Mouse (Mus musculus) lung, embryonic 16.5 days (tissue): ENCODE data around the gene Trir. TPM values are rescaled to one million over a fixed set of nuclear protein-coding genes. Genes with fewer than 3 reads are reported as not detected.

Experiments
- ATAC-seq: fragments of 200-750 bp; cut with Nextera tagmentation; 2 replicates; pipeline ENCODE4 v1.8.0; 2017; ENCODE audit warnings: low read depth, mild to moderate bottlenecking, moderate library complexity
- H3K27ac ChIP-seq: fragments of 300-500 bp; sonication (generic); 2 replicates; pipeline ENCODE4 v1.5.1; 2014; ENCODE audit warnings: mild to moderate bottlenecking, control low read depth, low read length
- H3K27me3 ChIP-seq: fragments of 300-500 bp; sonication (generic); 2 replicates; pipeline ENCODE4 v1.6.1; 2014; ENCODE audit warnings: low read depth, low read length, mixed read lengths; ENCODE audit not compliant: control insufficient read depth, insufficient read depth
- H3K36me3 ChIP-seq: fragments of 300-500 bp; sonication (generic); 2 replicates; pipeline ENCODE4 v1.6.1; 2014; ENCODE audit warnings: low read length; ENCODE audit not compliant: control insufficient read depth, insufficient read depth
- H3K4me1 ChIP-seq: fragments of 300-500 bp; sonication (generic); replicated peaks from 2 replicates; pipeline ENCODE4 v1.6.1; 2014; ENCODE audit warnings: low read length, mixed read lengths; ENCODE audit not compliant: control insufficient read depth, insufficient read depth
- H3K4me2 ChIP-seq: fragments of 300-500 bp; sonication (generic); 2 replicates; pipeline ENCODE4 v1.6.1; 2014; ENCODE audit warnings: low read depth, low read length, control low read depth
- H3K4me3 ChIP-seq: fragments of 300-500 bp; sonication (generic); 2 replicates; pipeline ENCODE4 v1.5.1; 2014; ENCODE audit warnings: mild to moderate bottlenecking, low read length, control low read depth
- H3K9ac ChIP-seq: fragments of 300-500 bp; sonication (generic); 2 replicates; pipeline ENCODE4 v1.6.1; 2014; ENCODE audit warnings: low read length, control low read depth
- H3K9me3 ChIP-seq: fragments of 300-500 bp; sonication (generic); 2 replicates; pipeline ENCODE4 v1.6.1; 2016; ENCODE audit warnings: low read length; ENCODE audit not compliant: control insufficient read depth
- WGBS: fragments of 180-500 bp; shearing (Covaris S2); extraction: QIAGEN DNeasy Blood & Tissue Kit; methylation state at CpG from one replicate; pipeline ENCODE4 v1.1.7; 2014; 5-methylcytosine and 5-hydroxymethylcytosine counted together
- polyA plus RNA-seq: library from polyadenylated mRNA; unstranded; fragments of >200 nt; fragmentation: Nextera tagmentation; extraction: Ambion mirVana; gene quantifications from 2 replicates; pipeline ENCODE4 v1.2.1, GENCODE M21; 2015

The Trir gene
- polyA plus RNA-seq: 92.1 and 101 TPM in 2 replicates

- Histone ChIP-seq H3K9ac (peak within 1 kb of the TSS; percentile 100), H3K4me2 (peak within 1 kb of the TSS; percentile 92), H3K9me3 (no peaks in the 10 kb centered on the region), H3K4me1 (peaks cover 24% of the 10 kb centered on the region), H3K27me3 (no peaks in the 10 kb centered on the region), H3K27ac (peak within 1 kb of the TSS; percentile 87), H3K36me3 (peaks cover 30% of the 10 kb centered on the region), H3K4me3 (peak within 1 kb of the TSS; percentile 98)
- peak; percentile 84 for ATAC-seq
- under 1% methylated on average over 75 of the region's 75 CpGs for WGBS
Measured at GRCm38 (mm10) chr8:85026670-85027515, at the start of gene Trir. TSS of gene Trir (plus strand) at chr8:85026823.

GRCm38 (mm10) chr8:84977435-84978247, 49.0 kb upstream of the Trir start:
- peak overlapping the region; percentile 70 for H3K4me3 ChIP-seq
- ATAC-seq: no peak
- peak overlapping the region; percentile 96 for H3K27ac ChIP-seq
- H3K36me3 ChIP-seq: peaks cover 8% of the 10 kb centered on the region; the same call in 1 of the 2 replicates
- no peaks in the 10 kb centered on the region for H3K9me3 ChIP-seq
- H3K27me3 ChIP-seq: no peaks in the 10 kb centered on the region
- under 1% methylated on average over 69 of the region's 70 CpGs for WGBS
- peak overlapping the region; percentile 93 for H3K4me2 ChIP-seq
- H3K4me1 ChIP-seq: peaks cover 70% of the 10 kb centered on the region
- peak overlapping the region; percentile 75 for H3K9ac ChIP-seq

GRCm38 (mm10) chr8:84978248-84978940, 48.2 kb upstream of the Trir start, which contains the start of gene Junb:
TSS of gene Junb (minus strand) at chr8:84978718.
- peaks cover 71% of the 10 kb centered on the region for H3K4me1 ChIP-seq
- WGBS: under 1% methylated on average over 62 of the region's 63 CpGs
- peak within 1 kb of the TSS; percentile 70 for H3K4me3 ChIP-seq
- no peaks in the 10 kb centered on the region for H3K9me3 ChIP-seq
- no peaks in the 10 kb centered on the region for H3K27me3 ChIP-seq
- 0 out of 2 replicates have a peak, but pooled peaks cover 5% of the 10 kb centered on the region for H3K36me3 ChIP-seq
- peak; percentile 65 for ATAC-seq
- H3K27ac ChIP-seq: peak within 1 kb of the TSS; percentile 96
- H3K9ac ChIP-seq: peak within 1 kb of the TSS; percentile 75
- peak within 1 kb of the TSS; percentile 93 for H3K4me2 ChIP-seq

- ATAC-seq: peak; percentile 62
- WGBS: 2% methylated on average over 37 of the region's 42 CpGs
- H3K4me1 ChIP-seq: peaks cover 78% of the 10 kb centered on the region
Measured at GRCm38 (mm10) chr8:84979599-84980421, 46.8 kb upstream of the Trir start.

GRCm38 (mm10) chr8:84980622-84981358, 45.8 kb upstream of the Trir start:
- no peaks in the 10 kb centered on the region for H3K9me3 ChIP-seq
- ATAC-seq: no peak
- H3K27ac ChIP-seq: peak overlapping the region; percentile 96
- H3K27me3 ChIP-seq: no peaks in the 10 kb centered on the region
- 18% methylated on average over 11 of the region's 11 CpGs for WGBS
- H3K4me2 ChIP-seq: peak overlapping the region; percentile 93
- no peaks in the 10 kb centered on the region for H3K36me3 ChIP-seq
- H3K4me1 ChIP-seq: peaks cover 77% of the 10 kb centered on the region
- peak overlapping the region; percentile 69 for H3K9ac ChIP-seq
- H3K4me3 ChIP-seq: peak overlapping the region; percentile 45

More at GRCm38 (mm10) chr8:84979599-84980421, 46.8 kb upstream of the Trir start:
- H3K36me3 ChIP-seq: no peaks in the 10 kb centered on the region
- H3K4me3 ChIP-seq: peak overlapping the region; percentile 45
- H3K9ac ChIP-seq: peak overlapping the region; percentile 69
- peak overlapping the region; percentile 96 for H3K27ac ChIP-seq
- H3K4me2 ChIP-seq: peak overlapping the region; percentile 93
- no peaks in the 10 kb centered on the region for H3K27me3 ChIP-seq
- no peaks in the 10 kb centered on the region for H3K9me3 ChIP-seq

GRCm38 (mm10) chr8:84981644-84982498, 44.8 kb upstream of the Trir start:
- Histone ChIP-seq H3K4me3 (no peak overlapping the region), H3K4me2 (peak overlapping the region; percentile 5; the same call in 1 of the 2 replicates), H3K9me3 (no peaks in the 10 kb centered on the region), H3K4me1 (peaks cover 77% of the 10 kb centered on the region), H3K36me3 (no peaks in the 10 kb centered on the region), H3K9ac (peak overlapping the region; percentile 17), H3K27me3 (no peaks in the 10 kb centered on the region), H3K27ac (peak overlapping the region; percentile 96)
- ATAC-seq: no peak
- WGBS: 62% methylated on average over 15 of the region's 15 CpGs

- peaks cover 73% of the 10 kb centered on the region for H3K4me1 ChIP-seq
- H3K27me3 ChIP-seq: no peaks in the 10 kb centered on the region
- no peak for ATAC-seq
- WGBS: 61% methylated on average over 3 of the region's 3 CpGs
- no peak overlapping the region for H3K4me2 ChIP-seq
- H3K36me3 ChIP-seq: no peaks in the 10 kb centered on the region
- H3K9ac ChIP-seq: peak overlapping the region; percentile 17; the same call in 1 of the 2 replicates
- H3K27ac ChIP-seq: peak overlapping the region; percentile 96
- H3K9me3 ChIP-seq: no peaks in the 10 kb centered on the region
- no peak overlapping the region for H3K4me3 ChIP-seq
Measured at GRCm38 (mm10) chr8:84982499-84983011, 44.1 kb upstream of the Trir start.
